Mouse (Mus musculus) heart, postnatal 4 days (tissue): Measurements from ENCODE around the gene Pim1. TPM values are rescaled to one million over a fixed set of nuclear protein-coding genes. Genes with fewer than 3 reads are reported as not detected.
A peak's percentile ranks its signal among the peaks of the same experiment; 100 is the strongest.

Experiments used
- DNase-seq: peaks from one replicate; pipeline ENCODE4 v3.0.0; 2021
- total RNA-seq, 2 experiments: library from RNA; stranded (reverse); gene quantifications; 2 replicates each; pipeline ENCODE4 v1.2.3; 2021

The Pim1 gene
- total RNA-seq, 2 experiments from 2014 or later: 74.0 to 77.0 TPM

GRCm38 (mm10) chr17:29465405-29466010, 25.0 kb upstream of the Pim1 start:
- no peak for DNase-seq

- no peak for DNase-seq
Measured at GRCm38 (mm10) chr17:29467030-29467429, 23.5 kb upstream of the Pim1 start.

GRCm38 (mm10) chr17:29473466-29473865, 17.1 kb upstream of the Pim1 start:
- no peak for DNase-seq

- no peak for DNase-seq
Measured at GRCm38 (mm10) chr17:29474036-29474435, 16.5 kb upstream of the Pim1 start.

GRCm38 (mm10) chr17:29475142-29475541, 15.4 kb upstream of the Pim1 start:
- DNase-seq: no peak

GRCm38 (mm10) chr17:29476461-29476860, 14.1 kb upstream of the Pim1 start:
- DNase-seq: no peak

- DNase-seq: no peak
Measured at GRCm38 (mm10) chr17:29477357-29477756, 13.2 kb upstream of the Pim1 start.

- no peak for DNase-seq
Measured at GRCm38 (mm10) chr17:29478271-29478670, 12.3 kb upstream of the Pim1 start.

GRCm38 (mm10) chr17:29480256-29480655, 10.3 kb upstream of the Pim1 start:
- DNase-seq: no peak

GRCm38 (mm10) chr17:29482632-29483031, 7.9 kb upstream of the Pim1 start:
- DNase-seq: no peak

GRCm38 (mm10) chr17:29483282-29483681, 7.3 kb upstream of the Pim1 start:
- no peak for DNase-seq

GRCm38 (mm10) chr17:29484431-29484830, 6.1 kb upstream of the Pim1 start:
- no peak for DNase-seq

- DNase-seq: no peak
Measured at GRCm38 (mm10) chr17:29485336-29486233, 5.0 kb upstream of the Pim1 start.

GRCm38 (mm10) chr17:29488257-29488977, 2.1 kb upstream of the Pim1 start:
- DNase-seq: no peak

- peak; percentile 62 for DNase-seq
Measured at GRCm38 (mm10) chr17:29488978-29489970, 1.3 kb upstream of the Pim1 start.

- DNase-seq: peak; percentile 100
Measured at GRCm38 (mm10) chr17:29489971-29490712, 411 bp upstream of the Pim1 start.

- DNase-seq: peak; percentile 70
Measured at GRCm38 (mm10) chr17:29491591-29492268, 1.2 kb downstream of the Pim1 start.

- peak; percentile 79 for DNase-seq
Measured at GRCm38 (mm10) chr17:29492269-29493191, 2.0 kb downstream of the Pim1 start.

GRCm38 (mm10) chr17:29493461-29493980, 3.0 kb downstream of the Pim1 start:
- DNase-seq: no peak
